Mouse (Mus musculus) midbrain, embryonic 11.5 days (tissue): ENCODE data around the gene Tom1l2. TPM values are rescaled to one million over a fixed set of nuclear protein-coding genes. Genes with fewer than 3 reads are reported as not detected.

Experiments
- ATAC-seq: fragments of 200-750 bp; cut with Nextera tagmentation; 2 replicates; pipeline ENCODE4 v1.8.0; 2017; ENCODE audit warnings: moderate TSS enrichment, moderate library complexity; ENCODE audit not compliant: low FRiP score
- DNase-seq: peaks from one replicate; pipeline ENCODE4 v3.0.0; 2015; ENCODE audit warnings: low spot score; ENCODE audit errors: missing footprints
- H3K27ac ChIP-seq: fragments of 300-500 bp; sonication (generic); 2 replicates; pipeline ENCODE4 v1.5.1; 2014; ENCODE audit warnings: low read depth, low read length
- H3K27me3 ChIP-seq: fragments of 300-500 bp; sonication (generic); 2 replicates; pipeline ENCODE4 v1.6.1; 2014; ENCODE audit warnings: mild to moderate bottlenecking, low read length, moderate library complexity, mixed read lengths; ENCODE audit not compliant: control insufficient read depth, insufficient read depth
- H3K36me3 ChIP-seq: fragments of 300-500 bp; sonication (generic); 2 replicates; pipeline ENCODE4 v1.6.1; 2014; ENCODE audit warnings: mild to moderate bottlenecking, low read length, moderate library complexity, mixed read lengths; ENCODE audit not compliant: control insufficient read depth, insufficient read depth
- H3K4me1 ChIP-seq: fragments of 300-500 bp; sonication (generic); 2 replicates; pipeline ENCODE4 v1.6.1; 2014; ENCODE audit warnings: low read length; ENCODE audit not compliant: control insufficient read depth, insufficient read depth
- H3K4me2 ChIP-seq: fragments of 300-500 bp; sonication (generic); 2 replicates; pipeline ENCODE4 v1.6.1; 2014; ENCODE audit warnings: mild to moderate bottlenecking, moderate library complexity
- H3K4me3 ChIP-seq: fragments of 300-500 bp; sonication (generic); 2 replicates; pipeline ENCODE4 v1.5.1; 2014; ENCODE audit warnings: low read depth, low read length
- H3K9ac ChIP-seq: fragments of 300-500 bp; sonication (generic); 2 replicates; pipeline ENCODE4 v1.6.1; 2014; ENCODE audit warnings: low read length
- H3K9me3 ChIP-seq: fragments of 300-500 bp; sonication (generic); 2 replicates; pipeline ENCODE4 v1.6.1; 2016; ENCODE audit warnings: low read length; ENCODE audit not compliant: control insufficient read depth
- WGBS: fragments of 180-500 bp; shearing (Covaris S2); extraction: QIAGEN DNeasy Blood & Tissue Kit; methylation state at CpG from one replicate; pipeline ENCODE4 v1.1.7; 2014; 5-methylcytosine and 5-hydroxymethylcytosine counted together
- polyA plus RNA-seq: library from polyadenylated mRNA; unstranded; fragments of >200 nt; fragmentation: Nextera tagmentation; extraction: Ambion mirVana; gene quantifications from 2 replicates; pipeline ENCODE4 v1.2.1, GENCODE M21; 2014

Gene Tom1l2
- polyA plus RNA-seq, 1 experiment from 2014 or later: 12.1 TPM

DNA sequence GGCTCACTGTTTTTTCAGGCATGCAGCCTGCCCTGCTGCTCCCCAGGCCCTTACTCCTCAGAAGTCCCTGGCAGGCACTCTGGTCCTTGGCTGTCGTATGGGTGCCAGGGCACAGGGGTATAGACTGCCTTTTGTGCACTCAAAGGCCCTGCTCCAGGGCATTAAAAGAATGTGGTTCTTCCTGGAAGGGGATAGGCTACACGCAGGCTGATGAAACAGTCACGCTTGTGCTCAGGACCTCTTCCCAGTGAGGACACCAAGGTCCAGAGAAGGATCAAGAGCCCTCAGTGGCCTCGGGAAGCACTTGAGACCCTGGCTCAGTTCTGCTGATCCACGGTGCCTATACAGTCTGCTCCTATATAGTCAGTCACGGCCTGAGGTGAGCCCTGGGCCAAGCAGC, 139.4 kb downstream of the Tom1l2 start:
- ATAC-seq (no peak), DNase-seq (no peak)
- WGBS: 71% methylated on average over 6 of the region's 6 CpGs
- Histone ChIP-seq H3K36me3 (no peaks in the 10 kb centered on the region), H3K27ac (no peak overlapping the region), H3K27me3 (no peaks in the 10 kb centered on the region), H3K4me2 (no peak overlapping the region), H3K9me3 (no peaks in the 10 kb centered on the region), H3K9ac (no peak overlapping the region), H3K4me1 (peaks cover 38% of the 10 kb centered on the region), H3K4me3 (no peak overlapping the region)

GRCm38 (mm10) chr11:60211761-60212160, 140.9 kb downstream of the Tom1l2 start:
- ATAC-seq: no peak
- no peak overlapping the region for H3K4me2 ChIP-seq
- no peaks in the 10 kb centered on the region for H3K27me3 ChIP-seq
- H3K4me1 ChIP-seq: peaks cover 48% of the 10 kb centered on the region
- H3K4me3 ChIP-seq: no peak overlapping the region
- 55% methylated on average over 12 of the region's 12 CpGs for WGBS
- no peak for DNase-seq
- H3K9ac ChIP-seq: no peak overlapping the region
- no peaks in the 10 kb centered on the region for H3K9me3 ChIP-seq
- no peaks in the 10 kb centered on the region for H3K36me3 ChIP-seq
- no peak overlapping the region for H3K27ac ChIP-seq

GRCm38 (mm10) chr11:60211152-60211551, 141.6 kb downstream of the Tom1l2 start:
- Histone ChIP-seq H3K9ac (0 out of 2 replicates have a peak overlapping the region, but pooled peaks have one; percentile 2), H3K27me3 (no peaks in the 10 kb centered on the region), H3K4me2 (no peak overlapping the region), H3K4me1 (peaks cover 48% of the 10 kb centered on the region), H3K4me3 (no peak overlapping the region), H3K9me3 (no peaks in the 10 kb centered on the region), H3K27ac (no peak overlapping the region; the same call in 1 of the 2 replicates), H3K36me3 (peaks cover 3% of the 10 kb centered on the region; the same call in 1 of the 2 replicates)
- WGBS: 63% methylated on average over 3 of the region's 3 CpGs
- no peak for DNase-seq
- ATAC-seq: no peak

GRCm38 (mm10) chr11:60210305-60210724, 142.4 kb downstream of the Tom1l2 start:
- peaks cover 48% of the 10 kb centered on the region for H3K4me1 ChIP-seq
- H3K4me2 ChIP-seq: peak overlapping the region; percentile 82

GRCm38 (mm10) chr11:60209933-60210249, 142.8 kb downstream of the Tom1l2 start:
- Histone ChIP-seq H3K4me2 (peak overlapping the region; percentile 82), H3K4me1 (peaks cover 48% of the 10 kb centered on the region), H3K27me3 (no peaks in the 10 kb centered on the region), H3K27ac (peak overlapping the region; percentile 65), H3K36me3 (peaks cover 10% of the 10 kb centered on the region), H3K4me3 (peak overlapping the region; percentile 49), H3K9ac (peak overlapping the region; percentile 63), H3K9me3 (no peaks in the 10 kb centered on the region)
- ATAC-seq (no peak), DNase-seq (peak; percentile 89)
- 6% methylated on average over 2 of the region's 2 CpGs for WGBS

More at GRCm38 (mm10) chr11:60210305-60210724, 142.4 kb downstream of the Tom1l2 start:
- Histone ChIP-seq H3K9me3 (no peaks in the 10 kb centered on the region), H3K36me3 (peaks cover 8% of the 10 kb centered on the region), H3K27ac (peak overlapping the region; percentile 65), H3K27me3 (no peaks in the 10 kb centered on the region), H3K4me3 (peak overlapping the region; percentile 49), H3K9ac (peak overlapping the region; percentile 63)
- WGBS: under 1% methylated on average over 47 of the region's 47 CpGs
- DNase-seq (peak; percentile 99), ATAC-seq (peak; percentile 94)

- ATAC-seq (0 out of 2 replicates have a peak, but pooled peaks have one; percentile 9), DNase-seq (no peak)
- Histone ChIP-seq H3K4me1 (peaks cover 48% of the 10 kb centered on the region), H3K27me3 (no peaks in the 10 kb centered on the region), H3K36me3 (peaks cover 11% of the 10 kb centered on the region), H3K9ac (peak overlapping the region; percentile 63), H3K4me3 (peak overlapping the region; percentile 49), H3K9me3 (no peaks in the 10 kb centered on the region), H3K27ac (peak overlapping the region; percentile 65), H3K4me2 (peak overlapping the region; percentile 82)
- WGBS: 65% methylated on average over 7 of the region's 7 CpGs
Measured at GRCm38 (mm10) chr11:60209217-60209932, 143.3 kb downstream of the Tom1l2 start.

- DNase-seq (peak; percentile 85), ATAC-seq (no peak)
- Histone ChIP-seq H3K36me3 (peaks cover 16% of the 10 kb centered on the region), H3K9me3 (no peaks in the 10 kb centered on the region), H3K4me2 (peak overlapping the region; percentile 82), H3K9ac (peak overlapping the region; percentile 63), H3K27ac (no peak overlapping the region), H3K27me3 (no peaks in the 10 kb centered on the region), H3K4me3 (peak overlapping the region; percentile 49), H3K4me1 (peaks cover 48% of the 10 kb centered on the region)
- 68% methylated on average over 4 of the region's 4 CpGs for WGBS
Measured at GRCm38 (mm10) chr11:60208712-60209111, 144.0 kb downstream of the Tom1l2 start.

- Histone ChIP-seq H3K4me2 (peak overlapping the region; percentile 82), H3K4me1 (peaks cover 48% of the 10 kb centered on the region), H3K9me3 (no peaks in the 10 kb centered on the region), H3K36me3 (peaks cover 21% of the 10 kb centered on the region), H3K27ac (no peak overlapping the region), H3K27me3 (no peaks in the 10 kb centered on the region), H3K9ac (peak overlapping the region; percentile 63), H3K4me3 (peak overlapping the region; percentile 49; the same call in 1 of the 2 replicates)
- DNase-seq: no peak
- ATAC-seq: no peak
- 69% methylated on average over 6 of the region's 6 CpGs for WGBS
Measured at GRCm38 (mm10) chr11:60208201-60208600, 144.5 kb downstream of the Tom1l2 start.

- Histone ChIP-seq H3K4me3 (no peak overlapping the region), H3K9me3 (no peaks in the 10 kb centered on the region), H3K27me3 (no peaks in the 10 kb centered on the region), H3K4me1 (peaks cover 36% of the 10 kb centered on the region), H3K9ac (no peak overlapping the region), H3K36me3 (peaks cover 27% of the 10 kb centered on the region), H3K27ac (no peak overlapping the region), H3K4me2 (no peak overlapping the region)
- DNase-seq: no peak
- ATAC-seq: no peak
- 84% methylated on average over 5 of the region's 5 CpGs for WGBS
Measured at GRCm38 (mm10) chr11:60206207-60206606, 146.5 kb downstream of the Tom1l2 start.
